Mouse (Mus musculus) left cerebral cortex, adult 2 months (tissue): ENCODE results near the gene Dok5. TPM values are rescaled to one million over a fixed set of nuclear protein-coding genes. Genes with fewer than 3 reads are reported as not detected.

ENCODE experiments used
- DNase-seq, 2 experiments: peaks; one replicate each; pipeline ENCODE4 v3.0.0; 2021 to 2022; ENCODE audit warnings: low spot score in 2 of 2, mixed read lengths in 1 of 2; ENCODE audit errors: extremely low spot score in 1 of 2
- H3K27ac ChIP-seq: fragments of 200-600 bp; 2 replicates; pipeline ENCODE4 v1.8.1; 2022
- H3K4me3 ChIP-seq: fragments of 200-600 bp; 2 replicates; pipeline ENCODE4 v1.8.1; 2022
- CTCF ChIP-seq: fragments of 200-600 bp; IDR thresholded peaks from 2 replicates; pipeline ENCODE4 v1.8.1; 2022; ENCODE audit warnings: antibody characterized with exemption, mild to moderate bottlenecking, moderate library complexity
- intact Hi-C: fragments of 180-260 bp; cut with DNase I; formaldehyde crosslinking; loops from one replicate; pipeline ENCODE4 v1.15.1; 2025
- total RNA-seq, 2 experiments: library from RNA; stranded (reverse); gene quantifications; 2 replicates each; pipeline ENCODE4 v1.2.3; 2021

Gene Dok5
- total RNA-seq, 2 experiments from 2014 or later: 30.8 to 32.8 TPM

- intact Hi-C loops: no loop called here
- TF ChIP-seq CTCF: no peak
- no peak for DNase-seq
- Histone ChIP-seq H3K4me3 (no peak overlapping the region), H3K27ac (no peak overlapping the region)
Observed at GRCm38 (mm10) chr2:170772126-170772884, 40.7 kb downstream of the Dok5 start.

DNA sequence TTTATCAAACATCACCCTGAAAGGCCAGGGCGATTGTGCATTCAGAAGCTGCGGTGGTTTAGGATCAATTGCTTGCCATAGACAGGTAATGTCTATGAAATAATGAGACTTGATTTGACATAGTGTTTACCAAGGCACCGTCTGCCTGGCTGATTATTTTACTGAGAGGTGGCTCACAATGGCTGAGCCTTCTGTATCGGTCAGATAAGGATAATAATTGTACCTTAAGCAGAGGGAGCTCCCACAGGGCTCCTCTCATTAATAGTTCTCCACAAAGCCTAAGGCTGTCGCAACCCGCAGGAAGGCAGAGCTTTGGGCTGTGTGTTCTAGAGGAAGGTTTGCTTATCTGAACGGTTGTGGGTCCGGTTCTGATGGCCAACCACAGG is 41.3 kb downstream of the Dok5 start:
- H3K4me3 ChIP-seq: no peak overlapping the region
- TF ChIP-seq CTCF: no peak
- no peak for DNase-seq
- H3K27ac ChIP-seq: no peak overlapping the region
- intact Hi-C loops: no loop called here

DNA sequence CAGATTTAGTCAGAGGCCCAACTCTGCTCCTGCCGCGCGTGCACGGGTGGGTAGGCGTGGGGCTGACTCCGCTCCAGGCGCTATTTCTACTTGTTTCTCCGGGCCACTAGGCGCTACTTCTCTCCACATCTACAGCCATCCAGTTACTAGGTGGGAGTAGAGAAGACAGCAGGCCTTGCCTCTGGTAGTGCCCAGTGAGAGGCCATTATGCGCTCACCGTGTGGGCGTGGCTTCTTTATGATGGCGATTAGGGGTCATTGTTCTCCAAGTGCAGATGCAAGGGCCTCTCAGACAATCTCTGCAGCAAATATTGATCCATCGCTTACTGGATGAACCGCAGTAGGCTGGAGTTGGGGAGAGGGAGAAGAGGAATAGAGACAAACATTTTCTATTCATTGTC is 44.0 kb downstream of the Dok5 start:
- intact Hi-C loops: no loop called here
- H3K4me3 ChIP-seq: no peak overlapping the region
- no peak for TF ChIP-seq CTCF
- no peak for DNase-seq
- H3K27ac ChIP-seq: no peak overlapping the region

DNA sequence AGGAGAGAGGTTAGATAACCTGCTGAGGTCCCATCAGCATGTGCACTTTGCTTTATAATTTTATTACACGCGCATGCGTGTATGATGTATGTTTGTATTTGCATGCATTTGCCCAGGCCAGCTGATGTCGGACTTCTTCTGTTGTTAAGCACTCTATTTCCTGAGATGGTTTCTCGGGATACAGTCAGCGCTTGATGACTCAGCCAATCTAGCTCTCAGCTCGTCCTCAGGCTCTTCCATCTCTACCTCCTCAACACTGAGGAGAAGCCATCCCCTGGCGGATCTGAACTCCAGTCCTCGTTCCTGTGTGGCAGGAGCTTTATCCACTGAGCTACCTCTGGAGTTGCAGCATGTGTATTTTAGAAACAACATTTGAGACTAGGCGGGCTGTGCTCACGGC is 44.5 kb downstream of the Dok5 start:
- H3K4me3 ChIP-seq: no peak overlapping the region
- peak in 1 of 2 experiments; percentile 32 for DNase-seq
- no peak; the same call in 1 of the 2 replicates for TF ChIP-seq CTCF
- intact Hi-C loops: no loop called here
- H3K27ac ChIP-seq: no peak overlapping the region

- H3K27ac ChIP-seq: no peak overlapping the region
- DNase-seq: no peak
- intact Hi-C loops: no loop called here
- no peak for TF ChIP-seq CTCF
- no peak overlapping the region for H3K4me3 ChIP-seq
Observed at GRCm38 (mm10) chr2:170777572-170777971, 46.0 kb downstream of the Dok5 start.

- no peak for DNase-seq
- intact Hi-C loops: no loop called here
- no peak overlapping the region for H3K4me3 ChIP-seq
- no peak for TF ChIP-seq CTCF
- H3K27ac ChIP-seq: no peak overlapping the region
Observed at GRCm38 (mm10) chr2:170780010-170780750, 48.6 kb downstream of the Dok5 start.

GRCm38 (mm10) chr2:170788101-170788500 is 56.5 kb downstream of the Dok5 start:
- intact Hi-C loops: no loop called here
- Histone ChIP-seq H3K27ac (no peak overlapping the region), H3K4me3 (no peak overlapping the region)
- TF ChIP-seq CTCF: no peak
- no peak for DNase-seq

DNA sequence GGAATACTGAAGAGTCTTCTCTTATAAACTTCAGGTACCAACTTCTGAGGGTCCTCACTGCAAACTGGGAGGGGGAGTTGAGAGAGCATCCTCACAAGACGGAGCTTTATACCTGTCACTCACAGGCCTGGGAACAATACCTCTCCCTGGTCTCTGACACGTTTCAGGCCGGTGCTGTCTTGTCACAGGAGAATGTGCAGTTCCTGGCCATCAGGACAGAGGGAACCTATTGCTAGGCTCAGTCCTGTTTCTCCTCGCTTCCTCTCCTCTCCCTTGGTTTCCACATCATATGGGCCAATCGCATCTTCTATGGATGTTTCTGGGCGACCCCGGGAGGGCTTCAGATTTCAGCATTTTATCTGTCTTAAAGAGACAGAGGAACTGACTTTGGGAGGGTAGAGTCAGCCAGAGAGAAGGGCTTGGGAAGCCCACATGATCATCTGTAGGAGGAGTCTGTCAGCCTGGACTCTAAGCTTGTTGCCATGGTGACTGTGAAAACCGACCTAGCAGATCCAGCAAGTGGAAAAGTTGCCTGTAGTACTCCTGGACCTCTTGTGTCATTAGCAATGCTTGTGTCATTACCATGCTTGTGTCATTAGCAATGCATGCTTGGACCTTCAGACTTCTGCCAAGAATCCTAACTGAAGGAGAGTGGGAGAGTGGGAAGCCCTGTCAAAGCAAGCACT is 59.9 kb downstream of the Dok5 start:
- Histone ChIP-seq H3K4me3 (no peak overlapping the region), H3K27ac (no peak overlapping the region)
- no peak for DNase-seq
- TF ChIP-seq CTCF: no peak
- intact Hi-C loops: no loop called here

GRCm38 (mm10) chr2:170795242-170795641 is 63.6 kb downstream of the Dok5 start:
- intact Hi-C loops: no loop called here
- peak; percentile 29 for TF ChIP-seq CTCF
- no peak for DNase-seq
- no peak overlapping the region for H3K27ac ChIP-seq
- H3K4me3 ChIP-seq: no peak overlapping the region

DNA sequence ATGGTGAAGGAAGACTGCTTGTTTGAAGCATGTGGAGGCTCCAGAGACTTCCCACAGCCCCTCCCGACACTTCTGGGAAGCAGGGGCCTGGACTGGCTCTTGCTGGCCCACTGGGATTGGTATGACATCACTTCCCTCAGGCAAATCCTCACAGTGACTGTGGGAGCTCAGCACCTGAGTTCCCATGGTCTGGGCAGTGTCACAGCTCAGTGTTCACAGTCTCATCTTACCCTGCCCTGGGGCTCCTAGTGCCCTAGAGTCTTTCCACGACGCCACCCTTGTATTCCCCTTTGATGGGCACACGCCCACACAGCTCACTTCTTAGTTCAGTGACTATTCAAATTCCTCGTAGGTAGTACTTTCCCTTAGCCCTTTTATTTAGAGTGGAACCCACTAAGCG is 71.4 kb downstream of the Dok5 start:
- intact Hi-C loops: no loop called here
- DNase-seq: no peak

DNA sequence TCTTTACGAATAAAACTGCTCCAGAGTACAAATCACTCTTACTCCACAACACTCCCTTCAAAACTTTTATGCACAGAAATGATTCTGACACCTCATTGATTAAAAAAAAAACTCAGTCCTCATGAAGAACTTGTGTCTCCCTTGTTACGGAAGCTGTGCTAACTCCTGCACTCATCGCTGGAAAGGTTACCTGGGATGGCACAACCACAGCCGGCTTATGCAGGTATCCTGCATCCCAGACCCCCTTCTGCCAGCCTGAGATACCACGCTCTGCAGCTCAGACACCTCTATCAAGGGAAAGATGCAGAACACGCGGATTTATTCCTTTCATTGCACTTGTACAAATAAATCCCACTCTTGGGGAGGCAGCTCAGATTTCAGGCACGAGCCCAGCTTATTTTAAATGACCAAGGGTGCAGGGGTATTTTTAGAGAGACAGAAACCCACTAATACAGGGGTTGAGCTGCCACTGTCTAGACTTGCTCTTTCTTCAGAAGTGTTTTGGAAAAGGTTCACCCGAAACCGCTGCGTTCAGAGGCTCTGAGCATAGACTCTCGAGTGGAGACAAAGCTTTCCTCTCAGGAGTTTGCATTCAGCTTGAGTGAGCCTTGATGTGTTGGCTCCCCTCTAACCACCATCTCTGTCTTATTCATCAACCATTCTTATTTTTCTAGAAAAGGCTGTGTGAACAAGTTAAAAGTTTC is 76.1 kb downstream of the Dok5 start:
- Histone ChIP-seq H3K4me3 (no peak overlapping the region), H3K27ac (no peak overlapping the region)
- intact Hi-C loops: no loop called here
- DNase-seq: no peak
- no peak for TF ChIP-seq CTCF

More for the DNA sequence above, 71.4 kb downstream of the Dok5 start:
- Histone ChIP-seq H3K4me3 (no peak overlapping the region), H3K27ac (no peak overlapping the region)
- no peak for TF ChIP-seq CTCF
